Mouse (Mus musculus) cerebellum, postnatal 10 days (tissue): ENCODE measurements around the gene Acsbg2.

Experiments used
- DNase-seq, 2 experiments: peaks; one replicate each; pipeline ENCODE4 v3.0.0; 2021; ENCODE audit warnings: mixed read lengths in 2 of 2

Acsbg2 gene

DNA sequence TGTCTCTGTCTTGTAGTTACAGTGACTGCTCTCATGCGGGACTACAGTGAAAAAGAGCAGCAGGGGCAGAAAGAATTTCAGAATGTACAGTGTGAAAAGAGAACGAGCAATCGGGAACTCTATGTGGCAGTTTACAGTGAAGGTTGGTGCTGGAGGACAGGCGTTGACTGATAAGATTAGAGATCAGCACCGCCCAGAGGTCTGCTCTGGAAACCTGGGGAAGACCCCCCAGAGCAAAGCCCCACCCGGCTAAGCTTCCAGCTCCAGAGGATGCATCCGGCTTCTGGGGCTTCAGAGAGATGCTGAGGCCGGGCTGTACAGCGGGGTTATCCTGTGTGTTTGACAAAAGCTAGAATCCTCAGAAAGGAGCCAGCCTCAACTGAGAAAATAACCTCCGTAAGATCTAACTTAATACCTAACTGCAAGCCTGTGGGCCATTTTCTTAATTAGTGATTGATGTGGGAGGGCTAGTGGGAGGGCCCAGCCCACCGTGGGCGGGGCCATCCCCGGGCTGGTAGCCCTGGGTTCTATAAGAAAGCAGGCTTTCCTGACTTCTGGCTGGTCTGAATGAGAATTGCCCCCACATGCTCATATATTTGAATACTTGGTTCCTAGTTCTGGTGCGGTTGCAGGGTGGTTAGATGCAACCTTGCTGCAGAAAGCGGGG, 3.8 kb downstream of the Acsbg2 start:
- DNase-seq: no peak

DNA sequence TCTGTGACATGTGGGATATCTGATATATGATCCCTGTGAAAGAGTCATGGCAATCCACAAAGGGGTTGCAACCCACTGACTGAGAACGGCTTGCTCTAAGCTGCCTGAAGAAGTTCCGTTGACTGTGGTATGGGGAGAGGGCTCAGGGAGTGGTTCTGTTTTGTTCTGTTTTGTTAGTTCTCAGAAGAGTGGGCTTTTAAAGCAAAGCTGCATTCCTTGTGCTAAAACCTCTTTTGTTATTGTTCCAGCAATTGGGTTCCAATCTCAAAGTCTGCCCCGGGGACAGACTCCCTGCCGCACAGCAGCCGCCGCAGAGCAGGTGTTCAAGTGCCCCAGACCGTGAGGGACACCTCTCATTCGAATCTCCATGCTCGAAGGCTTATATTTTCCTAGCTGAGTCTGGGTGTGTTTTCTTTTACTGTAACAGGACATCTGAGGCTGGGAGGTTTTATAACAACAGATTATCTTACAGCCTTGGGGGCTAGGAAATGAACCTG, 4.7 kb downstream of the Acsbg2 start:
- DNase-seq: no peak

DNA sequence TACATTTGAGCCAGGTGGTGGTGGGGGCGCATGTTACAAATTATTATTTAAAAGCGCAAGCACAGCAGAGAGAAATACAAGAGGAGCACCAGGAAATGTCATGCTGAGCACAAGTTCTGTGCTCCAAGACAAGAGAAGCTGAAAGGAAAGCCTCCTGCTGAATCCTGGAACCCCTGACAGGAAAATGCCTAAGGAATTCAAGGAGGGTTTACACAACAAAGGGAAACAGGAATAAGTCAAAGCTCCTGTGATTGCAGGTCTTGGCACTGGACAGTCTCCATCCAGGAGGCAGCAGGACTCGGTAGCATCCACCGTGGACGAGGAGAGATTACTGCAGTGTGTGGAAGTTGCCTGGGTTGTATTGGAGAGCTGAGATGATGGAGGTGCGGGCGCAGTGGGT, 8.2 kb downstream of the Acsbg2 start:
- DNase-seq: no peak

DNA sequence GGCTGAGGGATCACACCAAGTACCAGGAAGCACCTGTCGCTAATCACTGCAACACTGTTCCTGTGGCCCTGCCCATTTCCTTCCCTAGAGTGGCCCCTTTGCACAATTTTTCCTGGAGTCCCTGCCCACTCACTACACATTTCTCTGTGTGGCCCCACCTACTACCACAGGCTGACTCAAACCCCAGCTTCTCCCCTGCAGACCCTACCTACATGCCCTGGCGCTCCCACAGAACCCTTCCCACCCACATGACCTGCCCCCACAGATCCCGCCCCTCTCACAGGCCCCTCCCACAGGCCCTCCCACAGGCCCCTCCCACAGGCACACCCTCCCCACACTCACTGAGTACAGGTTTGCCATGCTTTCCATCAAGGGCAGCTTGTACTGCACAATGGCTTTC, 13.1 kb downstream of the Acsbg2 start:
- no peak for DNase-seq

DNA sequence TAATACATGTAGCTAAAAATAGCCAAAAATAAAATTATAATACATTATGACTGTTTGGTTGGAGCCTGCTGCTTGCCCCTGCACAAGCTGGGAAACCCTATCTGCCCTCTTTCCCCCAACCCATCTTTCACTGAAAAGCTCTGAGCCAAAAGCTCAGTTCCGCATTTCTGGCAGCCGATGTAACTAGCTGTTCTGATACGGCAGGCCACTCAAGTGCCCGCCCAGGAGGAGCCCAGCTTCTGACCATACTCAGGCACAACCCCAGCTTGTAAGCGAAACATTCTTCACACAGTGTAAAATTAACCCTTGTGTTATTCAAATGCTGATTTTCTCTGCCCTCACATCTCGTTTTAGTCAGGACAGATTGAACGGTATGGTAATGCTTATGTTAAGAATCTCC, 15.3 kb downstream of the Acsbg2 start:
- DNase-seq: no peak

DNA sequence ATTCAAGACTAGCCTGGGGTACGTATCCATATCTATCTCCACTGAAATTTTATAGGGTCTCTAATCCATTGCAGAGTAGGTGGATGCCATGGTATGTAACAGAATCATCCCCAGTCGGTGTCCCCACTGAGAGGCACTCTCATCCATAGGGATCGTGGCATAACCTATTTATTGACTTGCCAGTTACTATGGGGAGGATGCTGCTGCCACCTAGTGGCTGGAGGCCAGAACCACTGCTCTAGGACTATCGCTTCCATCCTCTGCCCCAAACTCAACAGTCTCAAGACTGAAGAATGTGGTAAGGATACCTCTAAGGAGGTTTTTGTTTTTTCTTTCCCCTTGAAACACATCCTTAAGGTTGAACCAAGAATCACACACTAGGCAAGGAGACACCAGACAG, 16.0 kb downstream of the Acsbg2 start:
- DNase-seq: peak; percentile 73

DNA sequence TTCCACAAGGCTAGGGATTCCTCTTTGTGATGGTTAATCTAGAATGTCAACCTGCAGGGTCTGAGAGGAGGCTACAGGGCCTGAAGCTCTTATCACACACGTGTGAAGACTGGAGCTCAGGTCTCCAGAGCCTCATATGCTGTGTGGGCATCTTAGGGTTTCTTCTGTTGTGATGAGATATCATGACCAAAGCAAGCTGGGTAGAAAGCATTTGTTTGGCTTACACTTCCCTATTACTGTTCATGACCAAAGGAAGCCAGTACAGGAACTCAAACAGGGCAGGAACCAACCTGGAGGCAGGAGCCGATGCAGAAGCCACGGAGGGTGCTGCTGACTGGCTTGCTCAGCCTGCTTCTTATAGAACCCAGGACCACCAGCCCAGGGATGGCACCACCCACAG, 18.8 kb downstream of the Acsbg2 start:
- no peak for DNase-seq

DNA sequence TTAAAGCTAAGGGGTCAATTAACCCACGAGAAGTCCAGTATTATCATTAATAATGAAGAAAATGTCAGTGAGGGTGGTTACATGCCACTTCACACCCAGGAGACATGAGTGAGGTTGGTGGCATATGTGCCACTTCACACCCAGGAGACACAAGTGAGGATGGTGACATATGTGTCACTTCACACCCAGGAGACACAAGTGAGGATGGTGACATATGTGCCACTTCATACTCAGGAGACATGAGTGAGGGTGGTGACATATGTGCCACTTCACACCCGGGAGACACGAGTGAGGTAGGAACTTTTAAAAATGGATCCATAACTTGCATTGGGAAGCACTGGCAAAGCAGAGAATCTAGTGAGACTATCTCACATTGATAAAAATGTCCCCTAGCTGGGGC, 23.1 kb downstream of the Acsbg2 start:
- DNase-seq: no peak

DNA sequence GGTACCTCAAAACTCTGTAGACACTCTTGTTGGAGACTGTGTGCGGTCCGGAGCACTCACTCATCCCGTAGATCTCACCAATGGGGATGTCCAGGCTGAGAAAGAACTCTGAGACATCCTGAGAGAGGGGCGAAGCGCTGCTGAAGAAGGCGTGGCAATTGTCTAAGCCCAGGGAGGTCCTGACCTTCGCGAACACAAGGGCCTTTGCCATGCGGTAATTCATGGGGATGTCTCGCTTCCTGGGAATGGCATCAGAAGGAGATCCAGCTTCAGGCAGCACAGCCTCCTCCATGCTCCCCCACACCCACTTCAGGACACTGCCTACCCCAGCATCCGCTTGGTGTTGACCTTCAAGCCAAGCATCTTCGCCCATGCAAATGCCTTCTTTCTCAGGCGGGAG, 24.5 kb downstream of the Acsbg2 start:
- DNase-seq: no peak

DNA sequence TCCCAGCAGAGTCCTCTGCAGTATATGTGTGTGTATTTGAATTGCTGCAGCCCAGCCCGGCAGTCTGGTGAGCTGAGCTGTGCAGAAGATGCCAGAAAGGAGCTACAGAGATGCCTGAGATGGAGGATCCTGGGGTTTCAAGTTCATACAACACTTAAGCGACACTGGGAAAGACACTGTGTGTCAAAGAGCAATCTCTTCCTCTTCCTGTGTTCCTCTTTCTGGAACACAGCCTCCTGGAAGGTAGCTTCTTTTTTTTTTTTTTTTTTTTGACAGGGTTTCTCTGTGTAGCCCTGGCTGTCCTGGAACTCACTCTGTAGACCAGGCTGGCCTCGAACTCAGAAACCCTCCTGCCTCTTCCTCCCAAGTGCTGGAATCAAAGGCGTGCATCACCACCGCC, 25.5 kb downstream of the Acsbg2 start:
- DNase-seq: no peak

DNA sequence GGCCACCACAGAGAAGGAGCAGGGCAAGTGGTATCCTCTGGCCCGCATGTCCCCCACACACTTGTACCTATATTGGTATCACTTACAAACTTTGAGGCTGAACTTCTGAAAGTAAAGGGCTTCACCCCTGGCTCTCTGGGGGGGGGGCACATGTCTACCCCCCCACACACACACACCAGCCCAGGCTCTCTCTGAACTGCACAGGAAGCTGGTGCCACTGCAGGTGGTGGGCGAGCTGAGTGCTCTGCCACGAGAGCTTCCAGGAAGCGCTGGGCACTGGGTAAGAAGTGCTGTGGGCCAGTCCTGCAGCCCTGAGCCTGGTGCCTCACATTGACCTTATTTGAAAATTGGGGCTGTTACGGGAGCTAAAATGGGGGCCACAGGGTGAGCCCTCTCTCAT, 30.6 kb downstream of the Acsbg2 start:
- DNase-seq: no peak

DNA sequence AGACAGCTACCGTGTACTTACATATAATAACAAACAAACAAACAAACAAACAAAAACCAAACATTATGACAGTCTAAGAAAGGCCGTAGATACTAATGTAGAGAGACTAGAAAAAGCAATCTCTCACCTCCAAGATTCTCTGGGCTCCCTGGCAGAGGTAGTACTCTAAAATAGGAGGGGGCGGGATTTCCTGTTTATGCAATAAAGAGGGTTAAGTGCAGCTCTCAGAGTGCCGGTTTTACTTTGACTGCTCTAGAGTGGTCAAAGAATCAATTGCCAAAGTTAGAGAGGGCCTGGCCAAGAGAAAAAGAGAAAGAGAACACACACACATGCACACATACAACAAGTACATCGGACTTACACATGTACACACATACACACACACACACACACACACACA, 32.1 kb downstream of the Acsbg2 start:
- DNase-seq: no peak

DNA sequence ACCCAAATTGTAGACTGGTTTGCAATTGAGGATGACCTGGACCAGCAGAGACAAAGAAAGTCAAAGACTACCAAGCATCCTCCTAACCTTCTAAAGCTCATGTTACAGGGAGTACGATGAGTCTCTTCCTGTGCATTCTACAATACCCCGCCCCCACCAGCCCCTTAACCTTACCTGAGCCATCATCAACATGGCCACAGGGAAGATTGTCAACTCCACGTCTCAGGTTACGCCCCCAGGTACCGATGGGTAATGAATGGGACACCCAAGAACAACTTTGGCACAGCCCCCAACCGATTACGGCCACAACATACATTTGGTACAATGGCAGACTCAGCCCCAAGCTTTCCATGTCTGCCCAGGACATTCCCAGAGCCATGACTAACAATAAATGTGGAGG, 33.7 kb downstream of the Acsbg2 start:
- no peak for DNase-seq

DNA sequence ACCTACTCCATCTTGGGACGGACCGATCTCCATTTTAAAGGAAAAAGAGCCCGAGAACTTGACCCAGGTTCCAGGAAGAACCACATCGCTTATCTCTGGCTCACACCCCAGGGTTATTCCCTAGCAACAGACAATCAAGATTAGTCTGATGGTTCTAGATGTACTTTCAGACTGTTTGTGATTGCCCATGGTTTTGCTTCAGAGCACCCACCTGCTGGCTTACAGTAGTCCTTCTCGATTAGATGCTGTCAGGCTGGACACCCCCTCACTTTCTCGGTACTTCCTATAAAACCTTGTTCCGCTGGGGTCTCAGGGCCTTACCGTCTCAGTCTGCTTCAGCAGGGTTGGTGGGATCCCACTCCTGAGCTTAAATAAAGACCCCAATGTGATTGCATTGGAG, 37.9 kb downstream of the Acsbg2 start:
- DNase-seq: no peak

DNA sequence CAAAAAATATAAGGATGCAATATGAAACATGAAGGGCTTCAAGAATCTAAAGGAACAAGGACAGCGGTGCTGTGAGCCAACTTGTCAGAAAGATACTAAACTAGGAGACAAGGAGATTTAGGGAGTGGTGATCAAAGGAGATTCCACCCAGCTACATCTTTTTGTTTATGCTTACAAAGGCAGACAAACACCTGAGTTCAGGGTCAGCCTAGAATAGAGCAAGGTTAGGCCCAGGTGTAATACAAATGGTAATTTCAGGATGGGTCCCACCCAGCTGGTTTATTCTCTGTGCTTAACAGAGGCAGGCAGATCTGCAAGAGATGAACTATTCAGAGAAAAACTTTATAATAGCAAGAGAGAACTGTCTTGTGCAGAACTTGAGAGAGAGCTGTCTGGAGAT, 40.9 kb downstream of the Acsbg2 start:
- DNase-seq: no peak

DNA sequence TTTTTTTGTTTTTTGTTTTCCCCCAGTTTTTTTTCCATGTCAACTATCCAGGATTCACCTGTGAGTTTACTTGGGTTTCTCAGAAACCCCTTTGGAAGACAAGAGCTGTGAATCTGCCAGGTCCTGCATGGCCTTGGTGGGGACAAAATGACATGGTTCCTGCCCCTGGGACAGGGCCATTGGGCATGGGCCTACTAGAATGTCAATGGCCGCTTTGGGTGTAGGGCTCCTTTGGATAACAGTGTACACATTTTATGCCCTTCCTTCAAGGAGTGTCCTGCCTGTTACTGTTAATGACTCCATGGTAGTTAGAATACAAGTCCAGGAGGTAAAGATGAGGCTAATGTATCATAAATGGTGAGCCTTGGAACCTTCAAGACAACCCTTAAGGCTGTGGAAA, 41.3 kb downstream of the Acsbg2 start:
- DNase-seq: no peak

DNA sequence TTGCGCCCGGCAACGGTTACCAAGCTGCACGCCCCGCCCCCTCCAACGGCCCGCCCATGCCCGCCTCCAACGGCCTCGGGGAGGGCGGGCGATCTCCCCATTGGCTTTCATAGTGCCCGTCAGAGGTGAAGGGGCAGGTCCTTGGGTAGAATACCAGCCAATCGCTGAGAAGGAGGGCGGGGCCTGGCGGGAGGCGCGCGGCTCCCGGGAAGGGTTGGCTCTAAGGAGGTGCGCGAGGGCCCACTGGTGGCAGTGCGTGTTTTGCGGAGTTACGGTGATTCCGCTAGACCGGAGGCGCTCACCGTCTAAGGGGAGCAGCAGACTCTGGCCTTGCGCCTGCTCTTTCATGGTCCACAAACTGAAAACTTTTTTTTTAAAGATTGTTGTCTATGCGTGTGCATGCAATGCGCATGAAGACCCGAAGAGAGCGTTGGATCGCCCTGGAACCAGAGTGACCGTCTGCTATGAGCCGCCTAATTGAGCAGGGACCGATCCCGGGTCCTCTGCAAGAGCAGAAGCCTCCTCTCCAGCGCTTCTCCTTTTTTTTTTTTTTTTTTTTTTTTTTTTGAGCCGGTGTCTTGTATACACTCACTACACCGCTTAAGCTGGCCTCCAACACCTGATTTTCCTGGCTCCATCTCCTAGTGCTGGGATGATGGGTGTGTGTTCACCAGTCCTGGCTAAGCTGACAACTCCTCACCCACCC, 43.0 kb downstream of the Acsbg2 start:
- DNase-seq: peak; percentile 100

DNA sequence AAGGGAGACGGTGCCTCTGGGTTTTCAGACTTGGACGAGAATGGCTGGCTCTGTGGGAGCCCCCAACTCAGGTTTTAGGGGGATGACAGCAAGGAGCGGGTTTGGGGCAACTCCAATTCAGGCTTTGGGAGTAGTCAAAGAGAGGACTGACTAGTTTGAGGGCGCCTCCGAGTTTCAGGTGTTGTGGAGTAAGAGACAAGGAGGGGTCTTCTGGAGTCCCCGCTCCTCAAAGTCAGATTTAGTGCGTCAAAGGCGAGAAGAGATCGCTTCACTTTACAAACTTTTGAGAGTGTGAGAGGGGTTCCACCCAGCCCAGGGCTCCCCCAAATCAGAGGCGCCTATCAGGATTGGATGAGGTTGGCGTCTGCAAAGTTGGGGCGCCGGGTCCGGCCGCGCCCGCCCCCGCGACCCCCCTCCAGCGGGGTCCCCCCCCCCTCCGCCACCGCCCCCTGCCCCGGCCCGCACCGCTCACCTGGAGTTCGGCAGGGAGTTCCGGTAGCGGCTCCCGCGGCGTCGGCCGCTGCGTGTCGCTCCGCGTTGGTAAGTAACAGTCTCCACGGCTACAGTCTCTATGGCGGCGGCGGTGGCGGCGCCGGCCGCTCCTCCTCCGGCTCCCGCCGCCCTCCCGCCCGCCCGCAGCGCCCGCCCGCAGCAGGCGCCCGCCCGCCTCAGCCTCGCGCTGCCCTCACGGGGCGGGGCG, 43.7 kb downstream of the Acsbg2 start, which contains the start of gene Rfx2:
Gene Rfx2, minus strand, starts transcription at position 603 of the 700 bp plus-strand sequence.
- DNase-seq: peak; percentile 32 to 38

DNA sequence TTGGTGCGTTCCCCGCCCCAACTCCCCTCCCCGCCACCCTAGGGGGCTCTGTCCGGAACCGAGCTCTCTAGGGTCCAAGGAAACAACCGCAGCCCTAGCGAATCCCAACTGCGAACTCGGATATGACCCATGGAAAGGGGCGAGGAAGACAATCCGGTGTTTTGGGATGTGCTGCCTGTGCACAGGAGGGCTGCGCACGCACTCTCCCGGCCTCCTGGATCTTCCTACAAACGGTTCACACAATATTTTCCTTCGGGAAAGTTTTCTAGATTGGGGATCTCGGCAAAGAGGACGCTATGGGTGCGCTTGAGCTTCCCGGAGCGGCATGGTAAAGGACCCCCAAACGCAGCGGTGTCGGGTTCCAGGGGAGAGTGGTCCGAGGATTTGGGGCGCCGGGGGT, 44.5 kb downstream of the Acsbg2 start:
- DNase-seq: peak in 1 of 2 experiments; percentile 24

DNA sequence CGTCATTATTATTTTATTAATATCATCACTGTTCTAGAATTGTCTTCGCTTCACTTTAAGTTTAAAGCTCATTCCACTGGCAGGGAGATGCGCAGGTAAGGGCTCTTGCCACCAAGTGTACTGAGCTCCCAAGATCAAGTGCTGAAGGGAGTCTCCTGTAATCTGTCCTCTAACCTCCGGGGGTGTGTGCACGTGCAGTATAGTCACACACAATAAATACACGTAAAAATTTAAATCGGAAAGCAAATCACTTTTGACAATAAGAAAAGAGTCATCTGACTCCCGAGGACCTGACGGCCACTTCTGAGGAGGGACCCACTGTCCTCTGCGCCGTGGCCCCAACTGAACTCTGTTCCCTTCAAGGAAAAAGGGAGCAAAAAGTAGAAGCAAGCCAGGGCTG, 45.1 kb downstream of the Acsbg2 start:
- DNase-seq: no peak

DNA sequence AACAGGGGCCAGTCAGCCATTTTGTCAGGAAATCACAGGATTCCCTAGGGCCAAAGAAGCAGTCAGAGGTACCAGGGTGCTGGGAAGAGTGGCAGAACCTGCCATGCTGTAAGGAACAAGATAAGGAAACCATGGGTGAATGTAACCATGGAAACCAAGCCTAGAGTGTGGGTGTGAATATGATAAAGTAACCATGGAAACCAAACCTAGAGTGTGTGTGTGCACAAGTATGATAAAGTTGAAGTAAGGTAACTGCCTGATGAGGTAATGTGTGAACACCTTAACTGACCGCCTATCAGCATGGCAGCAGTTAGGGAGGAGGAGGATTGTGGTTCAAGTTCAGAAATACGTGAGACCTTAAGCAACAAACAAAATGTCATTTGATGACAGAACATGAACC, 47.5 kb downstream of the Acsbg2 start:
- DNase-seq: no peak

DNA sequence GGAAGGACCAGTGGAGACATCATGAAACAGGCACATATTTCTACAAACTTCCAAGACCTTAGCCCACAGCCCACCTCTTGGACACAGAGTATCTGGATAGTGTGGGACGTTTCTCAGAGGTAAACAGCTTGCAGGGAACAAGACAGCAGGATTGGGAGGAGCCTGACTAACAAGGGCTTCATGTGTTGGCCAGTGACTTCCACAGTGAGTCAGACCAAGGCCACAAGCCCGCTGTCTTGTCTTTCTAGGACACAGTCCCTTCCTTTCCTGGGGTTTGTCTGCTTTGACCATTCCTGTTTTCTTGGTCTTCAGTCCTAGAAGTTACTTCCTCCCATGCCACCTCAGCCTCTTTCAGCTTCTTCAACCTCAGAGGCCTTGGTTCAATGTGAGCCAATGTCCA, 50.9 kb downstream of the Acsbg2 start:
- DNase-seq: no peak

DNA sequence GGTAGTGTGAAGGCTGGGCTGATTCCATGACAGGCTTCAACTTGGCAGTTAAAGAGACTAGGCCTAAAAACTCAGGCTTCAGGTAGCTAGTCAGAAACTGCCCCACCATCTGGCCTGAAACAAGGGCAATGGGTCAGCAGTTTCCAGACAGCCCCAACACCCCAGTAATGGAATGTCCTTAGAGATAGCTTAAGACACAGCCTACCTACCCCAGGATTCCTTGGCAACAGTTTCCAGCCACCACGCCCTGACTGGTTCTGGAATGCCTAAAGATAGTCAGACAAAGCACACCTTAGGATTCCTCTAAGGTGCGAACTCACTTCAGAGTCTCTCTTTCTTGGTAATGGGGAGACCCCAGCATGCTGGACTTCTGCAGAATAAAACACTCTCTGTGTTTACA, 51.9 kb downstream of the Acsbg2 start:
- DNase-seq: no peak

DNA sequence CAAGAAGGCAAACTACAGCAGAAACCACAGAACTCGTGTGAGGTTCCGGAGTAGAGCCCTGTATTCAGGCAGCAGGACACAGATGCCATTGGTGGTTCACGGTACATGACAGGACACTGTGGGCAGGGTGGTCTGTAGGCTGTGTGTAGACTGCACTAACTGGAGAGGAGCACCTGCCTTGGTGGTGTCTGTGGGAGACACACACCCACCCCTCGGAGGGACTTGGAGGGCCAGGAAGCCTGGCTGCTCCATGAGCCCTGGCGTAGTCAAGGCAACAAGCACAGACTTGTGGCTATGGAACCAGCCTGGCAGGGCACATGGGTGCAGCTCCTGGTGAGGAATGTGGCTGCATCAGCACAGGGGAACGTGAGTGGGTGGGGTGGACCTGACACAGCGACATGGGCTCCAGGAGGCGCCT, 54.5 kb downstream of the Acsbg2 start:
- DNase-seq: no peak
